Mouse (Mus musculus): ENCODE data around the gene Gm17334.

DNA sequence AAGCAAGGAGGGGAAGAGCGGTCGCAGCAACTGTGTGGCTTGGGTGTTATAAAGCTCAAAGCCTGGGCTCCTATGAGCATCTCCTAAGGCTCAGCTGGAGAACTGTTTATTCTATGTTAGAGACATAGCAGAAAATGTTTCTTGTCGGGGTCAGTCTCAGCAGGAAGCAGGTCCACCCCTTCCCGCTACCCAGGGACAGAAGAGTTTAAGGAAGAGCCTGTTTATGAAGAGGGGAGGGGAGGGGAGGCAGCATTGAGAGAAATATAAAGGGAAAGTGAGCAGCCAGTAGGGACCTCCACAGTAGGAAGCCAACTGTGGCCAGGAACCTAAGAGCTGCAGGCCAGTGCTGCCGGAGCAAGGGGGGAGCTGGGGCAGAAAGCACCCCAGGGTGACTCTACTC is 36.4 kb upstream of the Gm17334 start:
- TF ChIP-seq CTCF (IDR thresholded peaks at IDR 0.05; ENCODE audit: insufficient read depth, low read length): no peak
- peak; percentile 41; the same call in 1 of the 2 replicates for TF ChIP-seq POLR2A (IDR thresholded peaks at IDR 0.05; ENCODE audit: borderline replicate concordance, extremely low read depth, low read depth, low read length)

All from lung, adult 2 months (tissue).